Mouse (Mus musculus) midbrain, embryonic 10.5 days (tissue): ENCODE results near the gene 4932438H23Rik. TPM values are rescaled to one million over a fixed set of nuclear protein-coding genes. Genes with fewer than 3 reads are reported as not detected.

ENCODE experiments used
- DNase-seq: peaks from one replicate; pipeline ENCODE4 v3.0.0-alpha.2; 2017; ENCODE audit warnings: low spot score
- H3K27ac ChIP-seq: fragments of 300-500 bp; sonication (generic); replicated peaks from 2 replicates; pipeline ENCODE4 v1.5.1; 2016; ENCODE audit warnings: mild to moderate bottlenecking
- H3K27me3 ChIP-seq: fragments of 300-500 bp; sonication (generic); 2 replicates; pipeline ENCODE4 v1.6.1; 2016; ENCODE audit warnings: low read depth, mild to moderate bottlenecking; ENCODE audit not compliant: poor library complexity, severe bottlenecking
- H3K36me3 ChIP-seq: fragments of 300-500 bp; sonication (generic); 2 replicates; pipeline ENCODE4 v1.6.1; 2016; ENCODE audit warnings: mild to moderate bottlenecking, moderate library complexity
- H3K4me1 ChIP-seq: fragments of 300-500 bp; sonication (generic); 2 replicates; pipeline ENCODE4 v1.6.1; 2016
- H3K4me3 ChIP-seq: fragments of 300-500 bp; sonication (generic); 2 replicates; pipeline ENCODE4 v1.5.1; 2016; ENCODE audit warnings: mild to moderate bottlenecking, moderate library complexity
- H3K9me3 ChIP-seq: fragments of 300-500 bp; sonication (generic); replicated peaks from 2 replicates; pipeline ENCODE4 v1.6.1; 2016; ENCODE audit warnings: mild to moderate bottlenecking
- WGBS: fragments of 180-500 bp; shearing (Covaris S2); methylation state at CpG from one replicate; pipeline ENCODE4 v1.1.7; 2016; 5-methylcytosine and 5-hydroxymethylcytosine counted together
- polyA plus RNA-seq: library from polyadenylated mRNA; unstranded; fragments of >200 nt; fragmentation: Nextera tagmentation; extraction: Ambion mirVana; gene quantifications from 2 replicates; pipeline ENCODE4 v1.2.1, GENCODE M21; 2016

Gene 4932438H23Rik
- polyA plus RNA-seq, result 0.05 TPM in 1 of 2 replicates, not detected in the other

DNA sequence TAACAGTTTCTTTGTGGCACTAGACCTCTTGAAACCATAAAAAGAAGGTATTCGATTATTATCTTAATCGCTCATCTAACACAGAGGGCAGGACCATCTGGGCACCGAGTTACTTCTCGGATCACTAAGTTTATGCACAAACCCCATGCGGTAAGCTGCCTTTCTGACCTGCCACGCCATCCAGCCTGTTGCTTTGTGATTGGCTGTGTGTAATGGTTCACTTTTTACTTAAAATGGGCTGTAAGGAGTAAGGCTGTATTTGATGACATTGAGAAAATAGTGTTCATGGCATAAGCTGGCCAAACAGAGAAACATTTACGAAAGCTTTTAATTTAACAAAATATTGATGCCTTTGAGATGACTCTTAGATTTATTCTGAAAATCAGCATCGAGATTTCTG lies at the start of gene 4932438H23Rik:
4932438H23Rik (minus strand) TSS at position 101 of the 400 bp plus-strand sequence.
- peaks cover 37% of the 10 kb centered on the region for H3K27me3 ChIP-seq
- 90% methylated on average over 8 of the region's 8 CpGs for WGBS
- no peaks in the 10 kb centered on the region for H3K36me3 ChIP-seq
- H3K27ac ChIP-seq, result no peak within 1 kb of the TSS
- H3K9me3 ChIP-seq, result no peaks in the 10 kb centered on the region
- H3K4me3 ChIP-seq, result no peak within 1 kb of the TSS
- no peak for DNase-seq
- H3K4me1 ChIP-seq, result peaks cover 15% of the 10 kb centered on the region

GRCm38 (mm10) chr16:91140991-91141630 lies 46.2 kb upstream of the 4932438H23Rik start:
- peaks cover 79% of the 10 kb centered on the region for H3K27me3 ChIP-seq
- H3K27ac ChIP-seq, result 0 out of 2 replicates have a peak overlapping the region, but pooled peaks have one; percentile 28
- DNase-seq, result peak; percentile 35
- H3K4me3 ChIP-seq, result peak overlapping the region; percentile 30
- WGBS, result 21% methylated on average over 20 of the region's 20 CpGs
- H3K36me3 ChIP-seq, result no peaks in the 10 kb centered on the region
- peaks cover 18% of the 10 kb centered on the region; the same call in 1 of the 2 replicates for H3K9me3 ChIP-seq
- H3K4me1 ChIP-seq, result peaks cover 30% of the 10 kb centered on the region

- Histone ChIP-seq H3K4me1 (peaks cover 30% of the 10 kb centered on the region), H3K4me3 (peak overlapping the region; percentile 37), H3K27me3 (peaks cover 80% of the 10 kb centered on the region), H3K27ac (no peak overlapping the region), H3K9me3 (peaks cover 18% of the 10 kb centered on the region; the same call in 1 of the 2 replicates), H3K36me3 (no peaks in the 10 kb centered on the region)
- WGBS, result 10% methylated on average over 10 of the region's 10 CpGs
- peak; percentile 42 for DNase-seq
These were observed 45.5 kb upstream of the 4932438H23Rik start for GRCm38 (mm10) chr16:91140457-91140856.

- peak overlapping the region; percentile 79 for H3K27ac ChIP-seq
- DNase-seq, result peak; percentile 49
- no peaks in the 10 kb centered on the region for H3K36me3 ChIP-seq
- H3K4me1 ChIP-seq, result peaks cover 30% of the 10 kb centered on the region
- WGBS, result 7% methylated on average over 13 of the region's 13 CpGs
- H3K9me3 ChIP-seq, result peaks cover 16% of the 10 kb centered on the region; the same call in 1 of the 2 replicates
- H3K4me3 ChIP-seq, result peak overlapping the region; percentile 37
- peaks cover 84% of the 10 kb centered on the region for H3K27me3 ChIP-seq
These were observed 45.1 kb upstream of the 4932438H23Rik start for GRCm38 (mm10) chr16:91140056-91140455.

- no peaks in the 10 kb centered on the region for H3K36me3 ChIP-seq
- peaks cover 89% of the 10 kb centered on the region for H3K27me3 ChIP-seq
- H3K4me3 ChIP-seq, result peak overlapping the region; percentile 37
- H3K9me3 ChIP-seq, result peaks cover 10% of the 10 kb centered on the region; the same call in 1 of the 2 replicates
- DNase-seq, result peak; percentile 34
- peaks cover 30% of the 10 kb centered on the region for H3K4me1 ChIP-seq
- peak overlapping the region; percentile 79 for H3K27ac ChIP-seq
- 23% methylated on average over 10 of the region's 10 CpGs for WGBS
These were observed 44.6 kb upstream of the 4932438H23Rik start for GRCm38 (mm10) chr16:91139481-91139880.

- DNase-seq, result no peak
- H3K27ac ChIP-seq, result no peak overlapping the region
These were observed 43.8 kb upstream of the 4932438H23Rik start for GRCm38 (mm10) chr16:91138736-91139135.

GRCm38 (mm10) chr16:91138151-91138550 lies 43.2 kb upstream of the 4932438H23Rik start:
- no peak for DNase-seq
- H3K4me1 ChIP-seq, result peaks cover 30% of the 10 kb centered on the region
- peaks cover 92% of the 10 kb centered on the region for H3K27me3 ChIP-seq
- 92% methylated on average over 7 of the region's 7 CpGs for WGBS
- H3K27ac ChIP-seq, result no peak overlapping the region
- no peak overlapping the region for H3K4me3 ChIP-seq
- 0 out of 2 replicates have a peak, but pooled peaks cover 3% of the 10 kb centered on the region for H3K9me3 ChIP-seq
- H3K36me3 ChIP-seq, result no peaks in the 10 kb centered on the region

More at GRCm38 (mm10) chr16:91138736-91139135, 43.8 kb upstream of the 4932438H23Rik start:
- Histone ChIP-seq H3K27me3 (peaks cover 92% of the 10 kb centered on the region), H3K4me1 (peaks cover 30% of the 10 kb centered on the region), H3K4me3 (no peak overlapping the region), H3K9me3 (0 out of 2 replicates have a peak, but pooled peaks cover 3% of the 10 kb centered on the region), H3K36me3 (no peaks in the 10 kb centered on the region)
- WGBS, result 96% methylated on average over 3 of the region's 3 CpGs

DNA sequence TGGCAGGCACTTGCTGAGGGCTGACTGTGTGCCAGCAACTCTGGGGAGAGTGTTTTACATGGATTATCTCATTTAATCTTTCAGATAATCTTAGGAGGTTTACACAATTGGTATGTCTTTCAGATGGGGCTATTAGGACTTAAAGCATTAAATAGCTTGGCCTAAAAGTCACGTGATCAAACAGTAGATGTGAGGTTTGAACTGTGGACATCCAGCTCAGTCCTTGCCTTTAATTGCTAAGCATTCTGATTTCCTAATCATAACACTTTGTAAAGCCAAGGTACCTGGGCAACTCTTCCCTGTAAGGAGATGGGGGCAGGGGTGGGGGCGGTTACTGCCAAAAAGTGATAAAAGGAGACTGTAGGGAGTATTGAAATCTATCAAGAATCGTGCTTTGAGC lies 41.7 kb upstream of the 4932438H23Rik start:
- H3K27ac ChIP-seq, result no peak overlapping the region
- H3K36me3 ChIP-seq, result no peaks in the 10 kb centered on the region
- peaks cover 25% of the 10 kb centered on the region for H3K4me1 ChIP-seq
- peaks cover 78% of the 10 kb centered on the region for H3K27me3 ChIP-seq
- no peak overlapping the region for H3K4me3 ChIP-seq
- no peak for DNase-seq
- WGBS, result 89% methylated on average over 3 of the region's 3 CpGs
- H3K9me3 ChIP-seq, result no peaks in the 10 kb centered on the region

GRCm38 (mm10) chr16:91129916-91130315 lies 35.0 kb upstream of the 4932438H23Rik start:
- no peaks in the 10 kb centered on the region for H3K9me3 ChIP-seq
- DNase-seq, result no peak
- H3K4me3 ChIP-seq, result no peak overlapping the region
- H3K4me1 ChIP-seq, result peaks cover 14% of the 10 kb centered on the region
- H3K27me3 ChIP-seq, result peaks cover 37% of the 10 kb centered on the region
- 93% methylated on average over 15 of the region's 15 CpGs for WGBS
- H3K36me3 ChIP-seq, result no peaks in the 10 kb centered on the region
- no peak overlapping the region for H3K27ac ChIP-seq

GRCm38 (mm10) chr16:91128431-91128830 lies 33.5 kb upstream of the 4932438H23Rik start:
- WGBS, result 89% methylated on average over 4 of the region's 4 CpGs
- no peaks in the 10 kb centered on the region for H3K9me3 ChIP-seq
- no peak overlapping the region for H3K4me3 ChIP-seq
- no peak for DNase-seq
- peaks cover 27% of the 10 kb centered on the region for H3K27me3 ChIP-seq
- no peak overlapping the region for H3K27ac ChIP-seq
- H3K4me1 ChIP-seq, result peaks cover 16% of the 10 kb centered on the region
- H3K36me3 ChIP-seq, result no peaks in the 10 kb centered on the region

GRCm38 (mm10) chr16:91126734-91127524 lies 32.0 kb upstream of the 4932438H23Rik start:
- H3K9me3 ChIP-seq, result no peaks in the 10 kb centered on the region
- peaks cover 16% of the 10 kb centered on the region for H3K4me1 ChIP-seq
- 83% methylated on average over 8 of the region's 8 CpGs for WGBS
- no peak for DNase-seq
- peaks cover 22% of the 10 kb centered on the region for H3K27me3 ChIP-seq
- H3K4me3 ChIP-seq, result no peak overlapping the region
- no peak overlapping the region for H3K27ac ChIP-seq
- H3K36me3 ChIP-seq, result no peaks in the 10 kb centered on the region

DNA sequence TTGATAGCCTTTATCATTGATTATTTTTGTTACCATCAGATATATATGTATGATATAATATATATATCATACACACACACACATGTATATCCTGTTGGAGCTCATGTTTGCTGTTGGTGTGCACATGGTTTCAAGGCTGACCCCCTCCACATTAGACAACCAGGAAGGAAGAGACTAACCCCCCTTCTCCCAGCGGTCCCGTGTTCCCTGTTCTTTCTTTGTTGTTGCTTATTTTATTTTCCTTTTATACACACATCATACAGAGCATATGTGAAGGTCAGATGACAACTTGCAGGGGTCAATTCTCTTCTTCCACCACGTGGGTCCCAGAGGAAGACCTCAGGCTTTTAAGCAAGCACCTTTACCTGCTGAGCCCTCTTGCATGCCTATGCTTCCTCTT lies 29.3 kb upstream of the 4932438H23Rik start:
- H3K4me3 ChIP-seq, result no peak overlapping the region
- H3K27ac ChIP-seq, result no peak overlapping the region
- no peak for DNase-seq
- H3K4me1 ChIP-seq, result peaks cover 23% of the 10 kb centered on the region
- 73% methylated on average over 3 of the region's 3 CpGs for WGBS
- H3K27me3 ChIP-seq, result peaks cover 26% of the 10 kb centered on the region
- no peaks in the 10 kb centered on the region for H3K9me3 ChIP-seq
- H3K36me3 ChIP-seq, result no peaks in the 10 kb centered on the region
